Mouse (Mus musculus) liver, embryonic 14.5 days (tissue): ENCODE results near the gene Polr2h.

ENCODE experiments used
- CTCF ChIP-seq: IDR thresholded peaks from 2 replicates; pipeline ENCODE4 v1.5.1; 2016; ENCODE audit warnings: antibody characterized with exemption, low read depth, control low read depth
- EP300 ChIP-seq: IDR thresholded peaks from 2 replicates; pipeline ENCODE4 v1.6.1; 2016; ENCODE audit warnings: antibody characterized with exemption, low read depth

GRCm38 (mm10) chr16:20736823-20737222 lies 19.4 kb downstream of the Polr2h start:
- TF ChIP-seq CTCF (no peak), EP300 (no peak)
